Mouse (Mus musculus) left cerebral cortex, postnatal 25 days (tissue): ENCODE measurements around the gene Eif4e2. TPM values are rescaled to one million over a fixed set of nuclear protein-coding genes. Genes with fewer than 3 reads are reported as not detected.
A peak's percentile ranks its signal among the peaks of the same experiment; 100 is the strongest.

ENCODE experiments used
- DNase-seq, 2 experiments: peaks; one replicate each; pipeline ENCODE4 v3.0.0; 2022; ENCODE audit warnings: low spot score in 2 of 2, mixed read lengths in 1 of 2
- intact Hi-C: fragments of 180-260 bp; cut with DNase I; formaldehyde crosslinking; loops from one replicate; pipeline ENCODE4 v1.15.1; 2025
- total RNA-seq, 2 experiments: library from RNA; stranded (reverse); gene quantifications; 2 replicates each; pipeline ENCODE4 v1.2.3; 2021

Gene Eif4e2
- 10 to 100 TPM; 68.0 to 69.0 TPM for total RNA-seq

DNA sequence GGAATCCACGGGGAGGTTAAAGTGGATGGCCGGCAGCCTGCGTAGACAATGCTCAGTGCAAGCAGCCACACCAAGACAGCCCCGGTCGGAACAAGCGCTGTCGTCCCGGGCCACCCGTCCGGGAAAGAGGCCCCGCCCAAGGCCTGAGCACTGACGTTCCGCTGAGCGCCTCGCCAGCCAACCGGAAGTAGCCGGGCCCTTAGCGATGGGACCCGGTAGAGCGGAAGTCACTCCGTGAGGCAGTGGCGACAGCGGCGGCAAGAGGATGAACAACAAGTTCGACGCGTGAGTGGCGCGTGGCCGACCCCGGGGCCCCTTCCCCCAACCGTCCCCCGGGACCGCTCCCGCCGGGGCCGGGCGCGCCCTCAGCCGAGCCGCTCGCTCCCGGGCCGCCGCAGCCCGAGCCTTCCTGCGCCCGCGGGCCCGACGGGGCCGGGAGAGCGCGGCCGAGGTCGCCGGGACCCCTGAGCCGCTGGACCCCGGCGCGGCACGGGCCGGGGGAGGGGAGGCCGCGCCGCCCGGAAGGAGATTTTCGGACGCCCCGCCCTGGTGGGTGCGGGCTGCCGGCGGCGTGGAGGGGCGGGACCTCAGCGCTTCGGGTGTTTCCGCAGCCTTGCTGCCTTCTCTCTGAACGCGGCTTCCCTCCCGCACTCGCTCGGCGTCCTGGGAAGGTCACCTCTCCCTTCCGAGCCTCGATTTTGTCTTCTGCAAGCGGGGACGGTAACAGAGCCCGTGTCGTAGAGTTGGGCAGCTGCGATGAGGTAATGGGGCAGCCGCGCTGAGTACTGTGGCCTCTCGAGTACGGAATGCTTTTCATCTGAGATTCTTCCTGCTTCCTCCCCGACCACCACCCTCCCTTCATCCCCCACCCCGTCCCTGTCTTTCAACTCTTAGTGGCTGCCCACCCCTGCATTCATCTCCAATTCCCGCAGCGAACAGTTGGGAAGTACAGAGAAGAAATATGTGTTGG lies at the start of gene Eif4e2:
TSS of gene Eif4e2 (plus strand) at position 180 of the 970 bp plus-strand sequence.
- DNase-seq, result peak; percentile 91 to 95
- intact Hi-C loops, result loop anchor here (10.0 kb wide), 1 partner anchor 541 kb away; the partner anchor contains the start of gene Atg16l1

DNA sequence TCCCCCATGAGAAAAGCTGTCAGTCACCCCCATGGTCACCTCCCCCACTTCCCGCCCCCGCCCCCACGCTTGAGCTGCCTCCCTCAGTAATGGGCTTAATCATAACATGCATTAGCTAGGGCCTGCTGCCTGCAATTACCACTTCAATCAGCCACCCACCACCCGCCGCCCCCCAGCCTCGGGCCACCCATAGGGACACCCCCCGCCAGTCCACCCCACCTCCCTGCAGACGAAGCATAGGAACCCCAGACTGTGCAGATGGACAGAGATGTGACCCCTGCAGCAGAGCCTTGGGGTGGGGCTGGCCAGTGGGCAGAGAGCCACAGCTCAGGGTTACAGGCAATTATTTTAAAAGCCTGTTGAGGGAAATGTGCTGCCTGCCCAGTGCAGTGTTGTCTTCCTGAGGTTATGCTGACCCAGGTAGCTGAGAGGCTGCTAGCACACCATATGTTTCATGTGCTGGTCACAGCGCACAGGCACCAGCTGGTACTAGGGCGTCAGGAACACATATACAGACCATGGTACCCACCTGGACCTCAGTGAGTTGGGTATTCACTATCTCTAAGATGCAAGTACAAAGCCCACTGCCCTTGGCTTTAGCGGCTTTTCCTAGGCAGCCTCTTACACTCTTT lies 49.4 kb upstream of the Eif4e2 start:
- intact Hi-C loops, result no loop called here
- DNase-seq, result no peak

DNA sequence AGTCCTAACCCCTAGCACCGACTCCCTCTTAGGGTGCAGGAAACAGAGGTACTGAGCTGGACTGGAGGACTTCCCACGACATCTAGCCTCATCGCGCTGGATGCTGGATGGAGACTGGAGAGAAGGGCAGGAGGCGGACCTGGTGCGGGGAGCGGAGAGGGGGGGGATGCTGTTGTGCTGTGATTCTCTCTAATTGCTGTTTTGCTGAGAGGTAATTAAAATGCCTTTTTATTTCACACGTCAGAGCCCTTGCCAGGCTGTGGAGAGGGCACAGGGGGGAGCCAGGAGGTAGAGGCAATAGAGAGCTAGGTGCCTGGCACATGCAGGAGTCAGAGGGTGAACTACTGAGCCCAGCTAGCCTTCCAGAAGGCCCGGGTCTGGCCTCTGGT lies 48.9 kb upstream of the Eif4e2 start:
- intact Hi-C loops, result no loop called here
- DNase-seq, result no peak

DNA sequence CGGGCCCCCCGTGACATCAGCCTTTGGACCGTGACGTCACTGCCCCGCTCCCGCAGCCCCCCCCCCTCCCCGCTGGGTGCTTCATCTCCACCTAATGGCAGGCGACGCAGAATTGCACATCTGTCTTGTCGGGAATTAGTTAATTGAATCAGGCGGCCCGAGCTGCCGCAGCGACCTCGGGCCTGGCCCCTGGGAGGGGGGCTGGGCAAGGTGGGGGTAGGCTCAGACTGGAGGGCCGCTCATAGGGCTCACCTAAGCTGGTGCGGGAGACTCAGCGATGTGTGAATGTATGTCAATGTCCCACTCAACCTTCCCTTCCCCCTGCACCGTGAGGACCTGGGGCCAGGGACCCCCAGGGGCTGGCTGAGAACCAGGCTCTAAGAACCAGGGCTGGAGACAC lies 43.3 kb upstream of the Eif4e2 start:
- DNase-seq, result no peak
- intact Hi-C loops, result no loop called here

DNA sequence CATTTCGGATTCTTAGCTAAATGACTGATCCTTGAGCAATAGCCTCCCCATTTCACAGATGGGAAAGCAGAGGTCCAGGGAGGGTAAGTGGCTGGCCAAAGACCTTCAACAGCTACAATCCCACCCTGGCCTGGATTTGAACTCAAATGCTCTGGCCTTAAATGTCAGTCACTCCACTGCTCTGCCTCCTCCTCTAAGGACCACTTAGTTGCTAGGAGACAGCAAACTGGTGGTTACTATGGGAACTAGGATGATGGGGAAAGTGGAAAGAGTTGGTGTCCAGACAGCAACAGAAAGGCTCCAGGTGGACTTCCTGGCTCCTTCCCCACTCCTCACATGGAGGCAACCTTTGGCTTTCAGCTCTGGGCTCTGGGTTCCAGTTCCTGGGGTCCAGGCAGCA lies 42.4 kb upstream of the Eif4e2 start:
- no peak for DNase-seq
- intact Hi-C loops, result no loop called here

DNA sequence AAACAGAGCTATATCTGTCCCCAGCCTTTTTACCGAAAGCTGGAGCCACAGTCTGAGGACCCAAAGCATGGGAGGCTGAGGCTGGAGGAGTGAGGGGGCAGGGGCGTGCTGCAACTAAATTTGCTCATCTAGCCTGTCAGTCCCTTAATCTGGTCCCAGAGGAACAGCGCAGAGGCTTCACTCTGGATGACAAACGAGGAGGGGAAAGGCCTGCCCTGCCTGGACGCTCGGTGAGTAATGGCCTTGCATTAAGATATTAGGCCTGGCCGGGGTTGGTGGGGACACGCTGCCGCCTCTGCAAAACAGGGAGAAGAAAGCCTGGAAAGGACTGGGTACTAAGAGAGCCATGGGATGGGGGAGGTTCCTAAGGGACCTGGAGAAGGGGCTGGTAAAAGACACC lies 41.4 kb upstream of the Eif4e2 start:
- intact Hi-C loops, result no loop called here
- DNase-seq, result peak in 1 of 2 experiments; percentile 20

DNA sequence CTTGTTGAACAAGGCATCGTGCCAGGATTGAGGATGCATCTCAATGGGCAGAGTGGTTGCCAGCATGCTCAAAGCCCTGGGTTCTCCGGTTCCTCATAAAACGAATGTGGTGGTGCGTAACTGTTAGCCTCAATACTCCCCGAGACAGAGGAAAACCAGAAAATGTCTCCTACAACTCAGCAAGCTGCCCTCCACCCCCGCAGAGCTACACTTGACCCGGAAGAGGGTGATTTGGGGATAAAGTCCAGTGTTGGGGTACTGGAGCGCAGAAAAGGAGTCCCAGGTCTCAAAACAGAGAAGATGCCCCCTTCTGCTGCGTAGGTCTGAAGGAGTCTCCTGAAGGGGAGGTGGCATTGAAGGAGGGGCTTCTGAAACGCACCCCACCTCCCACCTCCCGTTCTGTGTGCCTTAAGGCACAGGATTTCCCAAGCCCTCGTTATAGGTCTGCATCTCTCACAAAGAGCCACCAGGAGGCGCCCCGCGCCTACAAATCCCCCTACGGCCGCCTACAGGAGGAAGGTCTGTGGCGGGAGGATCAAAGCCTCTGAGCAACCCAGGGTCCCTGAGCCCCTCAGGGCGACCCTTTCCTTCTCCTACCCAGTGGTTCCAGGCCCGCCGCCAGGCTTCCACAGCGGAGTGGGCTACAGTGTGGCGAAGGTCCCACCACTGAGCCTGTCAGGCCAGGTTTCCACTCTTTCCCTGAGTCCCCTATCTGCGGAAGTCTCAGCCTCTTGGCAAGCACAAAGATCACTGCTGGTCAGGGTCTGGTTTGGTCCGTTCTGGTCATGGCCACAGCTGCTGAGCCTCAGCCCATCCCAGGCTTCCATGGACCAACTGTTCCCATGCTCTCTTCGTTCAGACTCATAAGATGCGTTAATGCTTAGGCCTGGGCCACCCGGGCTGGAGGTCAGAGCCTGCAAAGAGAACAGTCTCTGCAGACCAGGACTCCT lies 39.4 kb upstream of the Eif4e2 start:
- intact Hi-C loops, result no loop called here
- peak; percentile 54 to 55 for DNase-seq

DNA sequence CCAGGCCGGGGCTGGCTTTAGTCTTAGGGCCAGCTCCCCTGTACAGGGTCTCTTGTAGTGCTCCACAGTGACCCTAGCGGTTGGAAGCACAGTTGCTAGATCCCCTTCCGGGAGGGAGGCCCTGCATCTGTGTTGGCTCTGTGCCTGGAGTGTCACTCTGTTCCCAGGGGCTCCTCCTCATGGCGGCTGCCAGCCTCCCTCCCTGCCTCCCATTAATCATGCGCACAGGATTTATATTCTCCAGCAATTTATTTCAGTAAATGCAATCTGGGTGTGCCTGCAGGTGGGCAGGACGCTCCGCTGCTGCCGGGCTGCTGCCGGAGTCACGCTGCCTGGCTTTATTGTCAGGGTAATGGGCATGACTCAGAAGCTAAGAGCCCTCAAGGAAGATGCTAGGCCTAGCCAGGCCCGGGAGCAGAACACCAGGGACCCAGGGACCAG lies 37.8 kb upstream of the Eif4e2 start:
- intact Hi-C loops, result no loop called here
- peak; percentile 45 to 50 for DNase-seq

DNA sequence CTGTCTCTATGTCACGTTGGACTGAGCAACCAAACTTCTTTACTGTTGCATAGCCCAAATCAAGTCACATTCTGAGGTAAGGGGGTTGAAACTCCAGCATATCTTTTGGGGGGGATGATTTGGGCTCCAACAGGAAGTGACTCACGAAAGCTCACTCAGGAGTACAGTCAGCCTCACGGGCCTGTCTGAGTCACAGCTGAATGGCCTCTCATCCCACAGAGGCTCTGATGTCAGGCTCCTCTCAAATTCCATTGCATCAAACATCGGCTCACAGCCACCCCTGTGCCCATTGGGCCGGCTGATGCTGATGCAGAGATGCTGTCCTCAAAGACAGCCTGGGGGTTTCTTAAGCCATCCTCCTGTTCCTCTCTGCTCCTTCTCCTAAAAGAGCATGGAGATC lies 32.8 kb upstream of the Eif4e2 start:
- intact Hi-C loops, result no loop called here
- DNase-seq, result peak in 1 of 2 experiments; percentile 56

DNA sequence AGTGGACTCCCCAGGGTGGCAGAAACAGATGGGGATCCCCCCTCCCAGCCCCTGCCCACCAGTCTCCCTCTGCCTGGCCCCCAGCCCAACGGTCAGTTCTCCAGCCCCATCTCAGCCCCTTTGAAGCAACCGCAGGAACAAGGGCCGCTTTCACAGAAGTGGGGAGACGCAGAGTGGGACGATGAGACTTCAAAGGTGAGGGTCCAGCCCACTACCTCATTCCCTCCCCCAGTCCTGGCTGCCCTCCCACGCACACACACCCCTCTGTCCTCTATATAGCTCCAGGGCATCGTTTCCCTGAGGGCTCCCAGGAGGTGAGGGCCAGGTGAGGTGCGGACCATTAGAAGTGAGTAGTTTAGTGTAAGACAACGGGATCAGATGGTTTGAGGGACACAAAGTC lies 30.7 kb upstream of the Eif4e2 start, which contains the start of gene Prss56:
TSS of gene Prss56 (plus strand) at position 301 of the 400 bp plus-strand sequence.
- DNase-seq, result no peak
- intact Hi-C loops, result no loop called here

DNA sequence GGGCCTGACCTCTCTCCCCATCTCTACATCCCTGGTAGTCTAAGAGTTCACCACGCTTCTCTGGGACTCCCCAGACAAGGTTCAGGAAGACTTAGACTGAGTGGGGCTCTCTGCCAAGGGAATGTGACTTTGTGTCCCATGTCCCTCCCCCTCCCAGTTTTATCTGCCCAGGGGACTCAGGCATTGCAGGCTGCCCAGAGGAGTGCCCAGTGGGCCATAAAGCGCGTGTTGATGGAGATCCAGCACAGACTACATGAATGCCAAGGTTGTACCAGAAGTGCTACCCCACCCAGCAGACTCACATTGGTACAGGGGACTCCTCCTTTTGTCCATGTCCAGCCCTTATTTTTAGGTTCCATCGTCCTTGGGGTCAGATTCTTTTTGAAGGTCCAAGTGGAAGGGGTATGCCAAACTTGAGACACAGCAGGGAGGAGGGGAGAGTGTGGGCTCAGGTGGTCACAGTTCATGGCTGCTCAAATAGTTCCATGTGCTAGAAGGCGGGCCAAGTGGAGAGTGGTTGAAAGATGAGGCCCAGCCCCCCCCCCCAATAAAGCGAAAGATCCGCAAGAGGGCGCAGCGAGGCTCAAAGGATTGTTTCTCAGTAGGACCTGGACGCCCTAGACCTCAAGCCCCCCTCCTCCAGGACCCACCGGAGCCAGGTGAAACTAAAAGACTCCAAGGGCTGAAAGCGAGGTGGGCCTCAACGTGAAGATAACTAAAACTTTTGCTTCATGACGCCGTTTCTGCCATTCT lies 29.5 kb upstream of the Eif4e2 start:
- intact Hi-C loops, result no loop called here
- DNase-seq, result no peak

DNA sequence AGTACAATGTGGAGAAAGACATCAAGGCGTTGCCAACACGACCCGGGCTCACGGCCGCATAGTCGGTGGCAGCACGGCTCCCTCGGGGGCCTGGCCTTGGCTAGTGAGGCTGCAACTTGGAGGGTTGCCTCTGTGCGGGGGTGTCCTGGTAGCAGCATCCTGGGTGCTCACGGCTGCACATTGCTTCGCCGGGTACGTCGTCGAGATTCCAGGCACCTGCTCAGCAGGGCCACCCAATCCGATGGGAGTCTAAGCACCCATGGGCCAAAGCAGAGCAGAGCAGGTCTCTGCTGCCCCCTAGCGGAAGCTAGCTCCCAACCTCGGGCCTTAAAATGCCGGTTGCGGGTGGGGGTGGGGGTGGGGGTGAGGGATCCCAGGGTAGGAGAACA lies 29.0 kb upstream of the Eif4e2 start:
- DNase-seq, result peak; percentile 72 to 75
- intact Hi-C loops, result loop anchor here (1.0 kb wide), 1 partner anchor 566 kb away; no protein-coding TSS in a partner anchor

DNA sequence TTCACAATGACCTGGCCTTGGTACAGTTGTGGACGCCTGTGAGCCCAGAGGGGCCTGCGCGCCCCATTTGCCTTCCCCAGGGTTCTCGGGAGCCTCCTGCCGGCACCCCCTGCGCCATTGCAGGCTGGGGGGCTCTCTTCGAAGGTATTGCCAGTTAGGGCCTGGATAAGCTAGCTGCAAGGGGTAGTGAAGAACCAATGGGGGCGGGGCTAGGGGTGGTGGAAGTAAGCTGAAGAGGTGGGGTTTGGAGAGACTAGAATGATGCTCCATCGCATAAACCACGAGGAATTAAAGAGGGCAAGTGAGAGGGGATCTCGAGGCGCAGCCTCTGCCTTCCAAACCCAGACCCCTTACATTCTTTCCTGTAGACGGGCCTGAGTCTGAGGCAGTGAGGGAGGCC lies 28.2 kb upstream of the Eif4e2 start:
- DNase-seq, result no peak
- intact Hi-C loops, result loop anchor here (1.0 kb wide), 1 partner anchor 567 kb away; no protein-coding TSS in a partner anchor

DNA sequence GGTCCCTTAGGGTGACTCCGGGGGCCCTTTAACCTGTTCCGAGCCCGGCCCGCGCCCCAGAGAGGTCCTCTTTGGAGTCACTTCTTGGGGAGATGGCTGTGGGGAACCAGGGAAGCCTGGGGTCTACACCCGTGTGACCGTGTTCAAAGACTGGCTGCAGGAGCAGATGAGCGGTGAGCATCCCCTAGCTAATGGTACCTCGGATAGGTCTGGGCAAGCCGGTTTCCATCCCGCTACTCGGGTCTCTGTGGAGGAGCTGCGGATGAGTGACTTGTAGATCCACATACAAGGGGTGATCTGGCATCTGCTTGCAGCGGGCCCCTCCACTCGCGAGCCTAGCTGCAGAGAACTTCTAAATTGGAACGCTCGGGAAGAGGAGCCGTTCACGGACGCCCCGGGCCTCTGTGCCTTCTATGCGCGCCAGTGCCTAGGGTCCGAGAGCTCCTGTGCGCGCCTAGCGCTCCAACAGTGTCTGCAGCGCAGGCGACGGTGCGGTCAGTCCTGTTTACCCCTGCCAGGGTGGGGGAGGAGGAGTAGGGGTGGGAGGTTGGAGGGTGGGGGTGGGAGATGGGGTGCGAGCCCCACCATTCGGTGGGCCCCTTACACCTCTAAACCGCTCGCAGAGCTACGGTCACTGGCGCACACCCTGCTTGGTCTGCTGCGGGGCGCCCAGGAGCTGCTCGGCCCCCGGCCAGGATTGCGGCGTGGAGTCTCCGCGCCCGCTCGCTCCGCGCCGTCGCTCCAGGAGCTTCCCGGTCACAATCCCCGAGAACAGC lies 27.3 kb upstream of the Eif4e2 start:
- intact Hi-C loops, result loop anchor here (1.0 to 2.0 kb wide), 3 partner anchors 88 to 536 kb away; no protein-coding TSS in a partner anchor
- no peak for DNase-seq

DNA sequence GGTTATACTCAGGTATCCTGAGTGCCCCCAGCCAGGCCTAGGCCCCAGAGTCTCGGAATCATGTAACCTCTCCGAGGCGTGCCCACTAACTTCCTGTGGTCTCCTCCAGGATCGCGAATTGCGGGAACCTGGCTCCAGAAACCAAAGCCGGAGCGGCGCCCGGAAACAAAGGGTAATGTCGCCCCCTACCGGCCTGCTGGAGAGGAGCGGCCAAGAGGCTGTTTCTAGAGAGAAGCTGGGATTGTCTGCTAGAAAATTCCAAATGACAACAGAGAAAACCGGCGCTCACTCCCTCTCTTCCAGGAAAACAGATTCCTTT lies 26.7 kb upstream of the Eif4e2 start:
- DNase-seq, result peak; percentile 70 to 77
- intact Hi-C loops, result loop anchor here (1.0 to 2.0 kb wide), 3 partner anchors 89 to 537 kb away; no protein-coding TSS in a partner anchor

DNA sequence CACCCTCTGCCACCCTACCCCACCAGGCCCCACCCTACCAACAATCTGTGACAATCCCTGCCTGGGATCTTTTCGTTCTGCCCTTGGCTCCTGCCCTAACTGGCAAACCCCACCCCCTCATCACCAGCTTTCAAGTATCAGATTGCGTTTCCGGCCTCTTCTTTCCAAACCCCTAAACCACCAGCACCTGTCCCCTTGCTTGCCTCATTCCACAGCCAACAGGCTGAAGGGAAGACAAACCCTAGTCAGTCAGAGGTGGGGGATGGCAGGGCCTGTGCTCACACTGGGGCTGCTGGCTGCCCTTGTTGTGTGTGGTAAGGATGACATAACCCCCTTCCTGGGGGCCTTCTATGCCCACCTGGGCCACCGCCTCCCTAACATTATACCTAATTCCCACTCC lies 23.3 kb upstream of the Eif4e2 start, which contains the start of gene Chrnd:
TSS of gene Chrnd (plus strand) at position 179 of the 400 bp plus-strand sequence.
- no peak for DNase-seq
- intact Hi-C loops, result no loop called here

DNA sequence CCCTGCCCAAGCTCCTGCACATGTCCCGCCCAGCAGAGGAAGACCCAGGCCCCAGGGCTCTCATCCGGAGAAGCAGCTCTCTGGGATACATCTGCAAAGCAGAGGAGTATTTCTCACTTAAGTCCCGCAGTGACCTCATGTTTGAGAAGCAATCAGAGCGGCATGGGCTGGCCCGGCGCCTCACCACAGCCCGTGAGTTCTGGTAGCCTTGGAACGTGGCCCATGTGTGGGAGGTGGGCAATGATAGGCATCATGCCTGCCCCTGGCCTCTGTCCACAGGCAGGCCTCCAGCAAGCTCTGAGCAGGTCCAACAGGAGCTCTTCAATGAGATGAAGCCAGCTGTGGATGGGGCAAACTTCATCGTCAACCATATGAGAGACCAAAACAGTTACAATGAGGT lies 16.4 kb upstream of the Eif4e2 start:
- intact Hi-C loops, result no loop called here
- no peak for DNase-seq
